Mouse (Mus musculus): ENCODE data around the gene Tmc4. TPM values are rescaled to one million over a fixed set of nuclear protein-coding genes. Genes with fewer than 3 reads are reported as not detected.

Gene Tmc4
- polyA plus RNA-seq, 1 experiment: 1.2 TPM

DNA sequence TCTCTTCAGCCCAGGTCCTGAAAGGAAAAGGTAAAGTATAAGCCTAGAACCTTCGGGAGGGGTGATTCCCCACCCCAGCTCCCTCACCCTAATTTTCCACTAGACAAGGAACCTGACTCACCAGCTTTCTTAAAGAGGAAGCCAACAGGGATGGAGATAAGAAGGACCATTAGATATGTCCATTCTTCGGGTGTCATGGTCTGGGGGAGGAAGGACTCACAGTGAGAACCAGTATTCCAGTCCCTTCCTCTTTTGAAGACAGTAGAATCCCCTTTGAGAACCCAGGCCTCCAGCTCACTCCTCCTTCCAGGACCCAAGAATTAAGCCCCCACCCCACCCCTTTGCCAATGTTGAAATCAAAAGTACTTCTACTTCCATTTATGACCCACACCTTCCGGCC lies 14.6 kb upstream of the Tmc4 start:
- Histone ChIP-seq H3K79me2 (ENCODE audit: control insufficient read depth, insufficient read depth) (peaks cover 16% of the 10 kb centered on the region), H3K27me3 (ENCODE audit: control insufficient read depth, insufficient read depth, insufficient read length) (no peaks in the 10 kb centered on the region)
- TF ChIP-seq POLR2AphosphoS2 (IDR thresholded peaks at IDR 0.05; ENCODE audit: insufficient read length, low read depth) (no peak), POLR2A (IDR thresholded peaks at IDR 0.05; ENCODE audit: insufficient read length, low read depth) (no peak), TCF3 (IDR thresholded peaks at IDR 0.05; ENCODE audit: insufficient read length, low read depth) (no peak), TCF12 (IDR thresholded peaks at IDR 0.05; ENCODE audit: insufficient read depth, poor library complexity, severe bottlenecking) (no peak), MAX (IDR thresholded peaks at IDR 0.05; ENCODE audit: low read depth) (no peak), REST (IDR thresholded peaks at IDR 0.05; ENCODE audit: insufficient read depth, insufficient read length) (no peak), MYOD1 (IDR thresholded peaks at IDR 0.05; ENCODE audit: control insufficient read depth in 1 of 3, insufficient read length in 2 of 3, low read depth in 2 of 3) (no peak), CEBPB (IDR thresholded peaks at IDR 0.05; ENCODE audit: insufficient read depth, poor library complexity, severe bottlenecking) (no peak), E2F4 (IDR thresholded peaks at IDR 0.05; ENCODE audit: insufficient read depth) (no peak), SRF (IDR thresholded peaks at IDR 0.05; ENCODE audit: control insufficient read depth, insufficient read length, low read depth) (no peak)

DNA sequence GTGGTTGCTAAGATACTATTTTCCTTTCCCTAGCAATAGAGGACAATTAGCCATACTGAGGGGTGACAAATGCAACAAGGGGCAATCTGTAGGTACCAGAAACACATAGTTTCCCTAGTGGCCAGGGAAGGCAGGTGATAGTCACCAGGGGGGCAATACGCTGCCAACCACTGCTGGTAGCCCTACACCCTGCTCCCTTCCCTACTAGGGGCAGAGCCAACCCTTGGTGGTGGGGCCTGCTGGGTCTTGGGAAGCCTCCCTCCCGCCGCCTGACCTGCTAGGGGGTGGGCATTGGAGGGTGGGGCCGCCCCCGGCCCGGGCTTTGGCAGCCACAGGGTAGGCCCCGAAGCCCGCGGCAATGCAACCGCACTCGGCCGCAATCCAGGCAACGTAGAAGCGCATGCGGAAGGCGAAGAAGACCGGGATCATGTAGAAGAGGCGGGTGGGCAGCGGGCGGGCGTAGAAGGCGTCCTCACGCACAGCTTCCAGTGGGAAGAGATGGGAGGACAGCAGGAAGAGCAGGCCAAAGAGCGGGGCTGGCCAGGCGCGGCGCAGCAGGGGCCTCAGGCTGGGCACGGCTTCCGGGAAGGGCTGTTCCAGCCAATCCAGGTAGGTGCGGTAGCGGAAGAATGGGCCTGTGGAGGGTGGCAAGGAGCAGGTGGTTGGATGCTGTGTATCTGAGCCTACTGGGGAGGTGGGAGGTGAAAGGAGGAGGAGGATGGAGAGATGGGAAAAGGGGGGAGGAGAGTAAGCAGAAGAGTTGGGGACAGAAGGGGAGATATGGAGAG lies 8.2 kb upstream of the Tmc4 start:
- no peak overlapping the region for H3K4me3 ChIP-seq
- H3K79me2 ChIP-seq (ENCODE audit: control insufficient read depth, insufficient read depth): no peaks in the 10 kb centered on the region
- H3ac ChIP-seq (ENCODE audit: control insufficient read depth, insufficient read length): no peak overlapping the region
- TF ChIP-seq POLR2AphosphoS2 (IDR thresholded peaks at IDR 0.05; ENCODE audit: insufficient read length, low read depth) (no peak), E2F4 (IDR thresholded peaks at IDR 0.05; ENCODE audit: insufficient read depth) (no peak), CEBPB (IDR thresholded peaks at IDR 0.05; ENCODE audit: insufficient read depth, poor library complexity, severe bottlenecking) (no peak), TCF3 (IDR thresholded peaks at IDR 0.05; ENCODE audit: insufficient read length, low read depth) (no peak), MYOD1 (IDR thresholded peaks at IDR 0.05; ENCODE audit: control insufficient read depth in 1 of 3, insufficient read length in 2 of 3, low read depth in 2 of 3) (no peak), MYOG (IDR thresholded peaks at IDR 0.05; ENCODE audit: control insufficient read depth in 1 of 3, insufficient read depth in 1 of 3, insufficient read length in 2 of 3, low read depth in 2 of 3) (no peak), POLR2A (IDR thresholded peaks at IDR 0.05; ENCODE audit: insufficient read length, low read depth) (no peak), REST (IDR thresholded peaks at IDR 0.05; ENCODE audit: insufficient read depth, insufficient read length) (no peak), MAX (IDR thresholded peaks at IDR 0.05; ENCODE audit: low read depth) (no peak), SRF (IDR thresholded peaks at IDR 0.05; ENCODE audit: control insufficient read depth, insufficient read length, low read depth) (no peak), TCF12 (IDR thresholded peaks at IDR 0.05; ENCODE audit: insufficient read depth, poor library complexity, severe bottlenecking) (no peak), USF1 (IDR thresholded peaks at IDR 0.05; ENCODE audit: low read depth) (no peak)
- no peak overlapping the region for H3K4me2 ChIP-seq (ENCODE audit: low read depth)
- H3K36me3 ChIP-seq (ENCODE audit: control insufficient read depth, insufficient read depth): no peaks in the 10 kb centered on the region
- H3K27me3 ChIP-seq (ENCODE audit: control insufficient read depth, insufficient read depth, insufficient read length): no peaks in the 10 kb centered on the region

More for the DNA sequence above, 14.6 kb upstream of the Tmc4 start:
- H3K4me2 ChIP-seq (ENCODE audit: low read depth): peak overlapping the region; percentile 87
- no peaks in the 10 kb centered on the region for H3K36me3 ChIP-seq (ENCODE audit: control insufficient read depth, insufficient read depth)
- peak overlapping the region; percentile 70 for H3ac ChIP-seq (ENCODE audit: control insufficient read depth, insufficient read length)
- H3K4me3 ChIP-seq: peak overlapping the region; percentile 56

DNA sequence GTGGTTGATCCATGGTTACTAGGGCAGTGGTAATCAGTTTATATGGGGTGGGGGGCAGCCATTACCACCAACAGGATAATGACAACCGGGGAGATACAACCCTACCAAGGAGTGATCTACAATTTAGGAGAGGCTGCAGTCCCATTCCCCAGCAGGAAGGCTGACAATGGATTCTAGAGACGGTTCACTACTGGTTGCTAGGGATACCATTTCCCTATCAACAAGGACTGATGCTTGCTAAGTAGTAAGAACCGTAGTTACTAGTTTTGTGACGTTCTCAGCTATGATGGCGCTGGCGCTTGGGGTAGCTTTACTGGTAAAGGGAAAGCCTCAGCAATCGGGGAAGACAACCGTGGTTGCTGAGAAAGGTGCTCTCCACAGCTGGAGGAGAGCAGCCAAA lies 7.3 kb upstream of the Tmc4 start:
- no peak overlapping the region for H3K4me2 ChIP-seq (ENCODE audit: low read depth)
- no peaks in the 10 kb centered on the region for H3K27me3 ChIP-seq (ENCODE audit: control insufficient read depth, insufficient read depth, insufficient read length)
- no peak for TF ChIP-seq MYOG (IDR thresholded peaks at IDR 0.05; ENCODE audit: control insufficient read depth in 1 of 3, insufficient read depth in 1 of 3, insufficient read length in 2 of 3, low read depth in 2 of 3)
- no peaks in the 10 kb centered on the region for H3K79me2 ChIP-seq (ENCODE audit: control insufficient read depth, insufficient read depth)
- no peaks in the 10 kb centered on the region for H3K36me3 ChIP-seq (ENCODE audit: control insufficient read depth, insufficient read depth)
- no peak overlapping the region for H3K4me3 ChIP-seq
- H3ac ChIP-seq (ENCODE audit: control insufficient read depth, insufficient read length): no peak overlapping the region

- Histone ChIP-seq H3K4me3 (no peak overlapping the region), H3K27me3 (ENCODE audit: control insufficient read depth, insufficient read depth, insufficient read length) (no peaks in the 10 kb centered on the region), H3K4me2 (ENCODE audit: low read depth) (no peak overlapping the region), H3K36me3 (ENCODE audit: control insufficient read depth, insufficient read depth) (no peaks in the 10 kb centered on the region), H3ac (ENCODE audit: control insufficient read depth, insufficient read length) (no peak overlapping the region), H3K79me2 (ENCODE audit: control insufficient read depth, insufficient read depth) (no peaks in the 10 kb centered on the region)
- no peak for TF ChIP-seq TCF3 (IDR thresholded peaks at IDR 0.05; ENCODE audit: insufficient read length, low read depth)
- TF ChIP-seq E2F4 (IDR thresholded peaks at IDR 0.05; ENCODE audit: insufficient read depth): no peak
- TF ChIP-seq REST (IDR thresholded peaks at IDR 0.05; ENCODE audit: insufficient read depth, insufficient read length): no peak
- TF ChIP-seq MAX (IDR thresholded peaks at IDR 0.05; ENCODE audit: low read depth): no peak
- no peak for TF ChIP-seq USF1 (IDR thresholded peaks at IDR 0.05; ENCODE audit: low read depth)
- TF ChIP-seq POLR2AphosphoS2 (IDR thresholded peaks at IDR 0.05; ENCODE audit: insufficient read length, low read depth): no peak
- TF ChIP-seq MYOD1 (IDR thresholded peaks at IDR 0.05; ENCODE audit: control insufficient read depth in 1 of 3, insufficient read length in 2 of 3, low read depth in 2 of 3): no peak
- TF ChIP-seq SRF (IDR thresholded peaks at IDR 0.05; ENCODE audit: control insufficient read depth, insufficient read length, low read depth): no peak
- TF ChIP-seq MYOG (IDR thresholded peaks at IDR 0.05; ENCODE audit: control insufficient read depth in 1 of 3, insufficient read depth in 1 of 3, insufficient read length in 2 of 3, low read depth in 2 of 3): no peak
- TF ChIP-seq CEBPB (IDR thresholded peaks at IDR 0.05; ENCODE audit: insufficient read depth, poor library complexity, severe bottlenecking): no peak
- TF ChIP-seq POLR2A (IDR thresholded peaks at IDR 0.05; ENCODE audit: insufficient read length, low read depth): no peak
- no peak for TF ChIP-seq TCF12 (IDR thresholded peaks at IDR 0.05; ENCODE audit: insufficient read depth, poor library complexity, severe bottlenecking)
These were observed 6.7 kb upstream of the Tmc4 start for GRCm38 (mm10) chr7:3683908-3684550.

Measured in myocyte (in vitro differentiated cells).